Mouse (Mus musculus): ENCODE measurements around the gene Arhgap15. TPM values are rescaled to one million over a fixed set of nuclear protein-coding genes. Genes with fewer than 3 reads are reported as not detected.

Gene Arhgap15
- total and polyA plus RNA-seq, 3 experiments: 1.5 to 2.8 TPM; not detected in 1

GRCm38 (mm10) chr2:44081241-44081640 lies 332.6 kb downstream of the Arhgap15 start:
- Histone ChIP-seq H3K4me3 (ENCODE audit: control insufficient read depth in 1 of 2, insufficient read depth in 1 of 2, low read depth in 2 of 2, low read length in 2 of 2) (no peak overlapping the region), H3K4me1 (ENCODE audit: control insufficient read depth in 1 of 2, insufficient read depth in 2 of 2, low read length in 2 of 2) (peaks cover 0 to 2% of the 10 kb centered on the region in 2 experiments; a peak in 1 of 4 replicates), H3K27ac (ENCODE audit: control insufficient read depth, low read depth, low read length) (no peak overlapping the region), H3K79me2 (ENCODE audit: control insufficient read depth, insufficient read depth, low read length, poor library complexity) (no peaks in the 10 kb centered on the region), H3K27me3 (ENCODE audit: control insufficient read depth in 1 of 2, insufficient read depth in 2 of 2, low read length in 2 of 2) (no peaks in the 10 kb centered on the region), H3K9ac (ENCODE audit: control insufficient read depth, low read depth, low read length, poor library complexity, severe bottlenecking) (no peak overlapping the region), H3K36me3 (ENCODE audit: control insufficient read depth in 1 of 2, insufficient read depth in 2 of 2, low read length in 2 of 2) (no peaks in the 10 kb centered on the region), H3K9me3 (replicated peaks; ENCODE audit: insufficient read depth, low read length) (no peaks in the 10 kb centered on the region)
- TF ChIP-seq NRF1 (IDR thresholded peaks at IDR 0.05; ENCODE audit: insufficient read depth, low read depth, low read length, poor library complexity, severe bottlenecking) (no peak), MAZ (IDR thresholded peaks at IDR 0.05; ENCODE audit: low read depth, low read length) (no peak), ZC3H11A (IDR thresholded peaks at IDR 0.05; ENCODE audit: low read depth, low read length) (no peak), UBTF (IDR thresholded peaks at IDR 0.05; ENCODE audit: borderline replicate concordance, insufficient read depth, low read depth, low read length) (no peak), POLR2AphosphoS5 (IDR thresholded peaks at IDR 0.05; ENCODE audit: borderline replicate concordance, low read depth, low read length) (no peak)
- peak; percentile 22 for DNase-seq (ENCODE audit: low read depth, low spot score)

- no peak overlapping the region for H3K27ac ChIP-seq (ENCODE audit: control insufficient read depth, low read depth, low read length)
- DNase-seq (ENCODE audit: low read depth, low spot score): no peak
- no peaks in the 10 kb centered on the region for H3K27me3 ChIP-seq (ENCODE audit: control insufficient read depth in 1 of 2, insufficient read depth in 2 of 2, low read length in 2 of 2)
- TF ChIP-seq CHD1 (IDR thresholded peaks at IDR 0.05; ENCODE audit: low read depth, low read length) (no peak), EP300 (IDR thresholded peaks at IDR 0.05; ENCODE audit: low read depth in 1 of 2, low read length in 2 of 2) (no peak), KAT2A (conservative IDR thresholded peaks at IDR 0.05; ENCODE audit: low read depth, low read length) (no peak), BHLHE40 (IDR thresholded peaks at IDR 0.05; ENCODE audit: borderline replicate concordance, low read depth, low read length) (no peak), MEF2A (IDR thresholded peaks at IDR 0.05; ENCODE audit: extremely low read depth, insufficient replicate concordance, low read depth, low read length, poor library complexity, severe bottlenecking) (no peak), UBTF (IDR thresholded peaks at IDR 0.05; ENCODE audit: borderline replicate concordance, insufficient read depth, low read depth, low read length) (no peak), CHD2 (IDR thresholded peaks at IDR 0.05; ENCODE audit: low read length) (no peak), POLR2A (IDR thresholded peaks at IDR 0.05; ENCODE audit: control insufficient read depth in 1 of 2, insufficient read depth in 1 of 2, low read depth in 1 of 2, low read length in 2 of 2, poor library complexity in 1 of 2) (no peak), MAX (IDR thresholded peaks at IDR 0.05; ENCODE audit: low read length) (no peak), TBP (IDR thresholded peaks at IDR 0.05; ENCODE audit: low read depth, low read length) (no peak), TAL1 (IDR thresholded peaks at IDR 0.05; ENCODE audit: low read length) (no peak), HCFC1 (IDR thresholded peaks at IDR 0.05; ENCODE audit: low read depth, low read length) (no peak), NELFE (IDR thresholded peaks at IDR 0.05; ENCODE audit: low read depth, low read length) (no peak), RCOR1 (IDR thresholded peaks at IDR 0.05; ENCODE audit: low read depth, low read length) (no peak), MYB (IDR thresholded peaks at IDR 0.05; ENCODE audit: low read depth, low read length) (no peak), ELF1 (IDR thresholded peaks at IDR 0.05; ENCODE audit: low read depth, low read length) (no peak), USF1 (IDR thresholded peaks at IDR 0.05; ENCODE audit: low read depth, low read length) (no peak), USF2 (IDR thresholded peaks at IDR 0.05; ENCODE audit: borderline replicate concordance in 1 of 2, insufficient read depth in 1 of 2, low read depth in 1 of 2, low read length in 2 of 2) (no peak), NRF1 (IDR thresholded peaks at IDR 0.05; ENCODE audit: insufficient read depth, low read depth, low read length, poor library complexity, severe bottlenecking) (no peak), ZMIZ1 (IDR thresholded peaks at IDR 0.05; ENCODE audit: low read depth, low read length) (no peak)
- no peaks in the 10 kb centered on the region for H3K79me2 ChIP-seq (ENCODE audit: control insufficient read depth, insufficient read depth, low read length, poor library complexity)
- H3K36me3 ChIP-seq (ENCODE audit: control insufficient read depth in 1 of 2, insufficient read depth in 2 of 2, low read length in 2 of 2): no peaks in the 10 kb centered on the region
- H3K4me3 ChIP-seq (ENCODE audit: control insufficient read depth in 1 of 2, insufficient read depth in 1 of 2, low read depth in 2 of 2, low read length in 2 of 2): no peak overlapping the region
- H3K4me1 ChIP-seq (ENCODE audit: control insufficient read depth in 1 of 2, insufficient read depth in 2 of 2, low read length in 2 of 2): peaks cover 0 to 2% of the 10 kb centered on the region in 2 experiments; a peak in 1 of 4 replicates
- no peak overlapping the region for H3K9ac ChIP-seq (ENCODE audit: control insufficient read depth, low read depth, low read length, poor library complexity, severe bottlenecking)
- no peaks in the 10 kb centered on the region for H3K9me3 ChIP-seq (replicated peaks; ENCODE audit: insufficient read depth, low read length)
Observed at GRCm38 (mm10) chr2:44084471-44084870, 335.8 kb downstream of the Arhgap15 start.
